Mouse (Mus musculus): ENCODE results near the gene Rdh16. TPM values are rescaled to one million over a fixed set of nuclear protein-coding genes. Genes with fewer than 3 reads are reported as not detected.
"Not testable (repeated sequence)": the region's sequence is repeated elsewhere in the genome, so short reads cannot be mapped to it uniquely, and the experiment has no call there.

Gene Rdh16
- polyA plus RNA-seq (2012; rRNA removed), result 1.7 and 4.4 TPM in 2 replicates

GRCm38 (mm10) chr10:127800891-127801290, at the start of gene Rdh16:
Rdh16 (plus strand) TSS chr10:127801152.
- 49% methylated on average over 6 of the region's 6 CpGs for WGBS
- TF ChIP-seq CTCF (IDR thresholded peaks at IDR 0.05; ENCODE audit: extremely low read depth, insufficient read length, insufficient replicate concordance, low read depth, low read length) (no peak), POLR2A (IDR thresholded peaks at IDR 0.05; ENCODE audit: low read depth, low read length) (no peak)
- Histone ChIP-seq H3K27me3 (ENCODE audit: control insufficient read depth, insufficient read depth, low read length) (no peaks in the 10 kb centered on the region), H3K27ac (ENCODE audit: insufficient read depth, low read depth, low read length) (peak within 1 kb of the TSS; percentile 55), H3K4me3 (ENCODE audit: low read depth, low read length) (peak within 1 kb of the TSS; percentile 20), H3K36me3 (ENCODE audit: control insufficient read depth, insufficient read depth, low read length) (no peaks in the 10 kb centered on the region), H3K4me1 (ENCODE audit: control insufficient read depth, insufficient read depth, insufficient read length, low read length) (peaks cover 19% of the 10 kb centered on the region; the same call in 1 of the 2 replicates)

- 65% methylated on average over 8 of the region's 8 CpGs for WGBS
- no peak for TF ChIP-seq POLR2A (IDR thresholded peaks at IDR 0.05; ENCODE audit: low read depth, low read length)
- no peak for TF ChIP-seq CTCF (IDR thresholded peaks at IDR 0.05; ENCODE audit: extremely low read depth, insufficient read length, insufficient replicate concordance, low read depth, low read length)
- Histone ChIP-seq H3K4me1 (ENCODE audit: control insufficient read depth, insufficient read depth, insufficient read length, low read length) (peaks cover 13% of the 10 kb centered on the region), H3K36me3 (ENCODE audit: control insufficient read depth, insufficient read depth, low read length) (peaks cover 15% of the 10 kb centered on the region), H3K4me3 (ENCODE audit: low read depth, low read length) (peak within 1 kb of the TSS; percentile 1; the same call in 1 of the 2 replicates), H3K27ac (ENCODE audit: insufficient read depth, low read depth, low read length) (no peak within 1 kb of the TSS), H3K27me3 (ENCODE audit: control insufficient read depth, insufficient read depth, low read length) (no peaks in the 10 kb centered on the region)
Observed at GRCm38 (mm10) chr10:127751548-127751947, 49.4 kb upstream of the Rdh16 start, which contains the start of gene Gpr182. Gpr182 (minus strand) TSS chr10:127751732.

- WGBS, result 16% methylated on average over 6 of the region's 6 CpGs
- TF ChIP-seq POLR2A (IDR thresholded peaks at IDR 0.05; ENCODE audit: low read depth, low read length) (no peak), CTCF (IDR thresholded peaks at IDR 0.05; ENCODE audit: extremely low read depth, insufficient read length, insufficient replicate concordance, low read depth, low read length) (no peak)
- Histone ChIP-seq H3K4me1 (ENCODE audit: control insufficient read depth, insufficient read depth, insufficient read length, low read length) (peaks cover 24% of the 10 kb centered on the region), H3K27me3 (ENCODE audit: control insufficient read depth, insufficient read depth, low read length) (no peaks in the 10 kb centered on the region), H3K27ac (ENCODE audit: insufficient read depth, low read depth, low read length) (peak overlapping the region; percentile 56; the same call in 1 of the 2 replicates), H3K36me3 (ENCODE audit: control insufficient read depth, insufficient read depth, low read length) (no peaks in the 10 kb centered on the region), H3K4me3 (ENCODE audit: low read depth, low read length) (no peak overlapping the region)
Observed at GRCm38 (mm10) chr10:127754566-127755166, 46.3 kb upstream of the Rdh16 start.

- peaks cover 25% of the 10 kb centered on the region for H3K4me1 ChIP-seq (ENCODE audit: control insufficient read depth, insufficient read depth, insufficient read length, low read length)
- H3K27ac ChIP-seq (ENCODE audit: insufficient read depth, low read depth, low read length), result peak overlapping the region; percentile 56; the same call in 1 of the 2 replicates
- 18% methylated on average over 3 of the region's 3 CpGs for WGBS
- no peaks in the 10 kb centered on the region for H3K27me3 ChIP-seq (ENCODE audit: control insufficient read depth, insufficient read depth, low read length)
- TF ChIP-seq POLR2A (IDR thresholded peaks at IDR 0.05; ENCODE audit: low read depth, low read length) (no peak), CTCF (IDR thresholded peaks at IDR 0.05; ENCODE audit: extremely low read depth, insufficient read length, insufficient replicate concordance, low read depth, low read length) (no peak)
- no peak overlapping the region for H3K4me3 ChIP-seq (ENCODE audit: low read depth, low read length)
- H3K36me3 ChIP-seq (ENCODE audit: control insufficient read depth, insufficient read depth, low read length), result no peaks in the 10 kb centered on the region
Observed at GRCm38 (mm10) chr10:127755246-127755645, 45.7 kb upstream of the Rdh16 start.

GRCm38 (mm10) chr10:127755770-127756468, 45.0 kb upstream of the Rdh16 start:
- peak overlapping the region; percentile 8; the same call in 1 of the 2 replicates for H3K27ac ChIP-seq (ENCODE audit: insufficient read depth, low read depth, low read length)
- no peaks in the 10 kb centered on the region for H3K36me3 ChIP-seq (ENCODE audit: control insufficient read depth, insufficient read depth, low read length)
- H3K27me3 ChIP-seq (ENCODE audit: control insufficient read depth, insufficient read depth, low read length), result no peaks in the 10 kb centered on the region
- 30% methylated on average over 18 of the region's 18 CpGs for WGBS
- TF ChIP-seq CTCF (IDR thresholded peaks at IDR 0.05; ENCODE audit: extremely low read depth, insufficient read length, insufficient replicate concordance, low read depth, low read length), result no peak
- TF ChIP-seq POLR2A (IDR thresholded peaks at IDR 0.05; ENCODE audit: low read depth, low read length), result no peak
- peaks cover 25% of the 10 kb centered on the region for H3K4me1 ChIP-seq (ENCODE audit: control insufficient read depth, insufficient read depth, insufficient read length, low read length)
- H3K4me3 ChIP-seq (ENCODE audit: low read depth, low read length), result peak overlapping the region; percentile 22

GRCm38 (mm10) chr10:127759181-127760110, 41.5 kb upstream of the Rdh16 start, which contains the start of the genes Rdh1 and Rdh16f1:
Rdh1 (plus strand) TSS chr10:127759721.
Rdh16f1 (plus strand) TSS chr10:127759787.
- no peak within 1 kb of the TSS for H3K4me3 ChIP-seq (ENCODE audit: low read depth, low read length)
- H3K27me3 ChIP-seq (ENCODE audit: control insufficient read depth, insufficient read depth, low read length), result no peaks in the 10 kb centered on the region
- H3K27ac ChIP-seq (ENCODE audit: insufficient read depth, low read depth, low read length), result peak within 1 kb of the TSS; percentile 5; the same call in 1 of the 2 replicates
- peaks cover 31% of the 10 kb centered on the region for H3K4me1 ChIP-seq (ENCODE audit: control insufficient read depth, insufficient read depth, insufficient read length, low read length)
- TF ChIP-seq POLR2A (IDR thresholded peaks at IDR 0.05; ENCODE audit: low read depth, low read length) (no peak), CTCF (IDR thresholded peaks at IDR 0.05; ENCODE audit: extremely low read depth, insufficient read length, insufficient replicate concordance, low read depth, low read length) (no peak)
- 49% methylated on average over 9 of the region's 9 CpGs for WGBS
- no peaks in the 10 kb centered on the region for H3K36me3 ChIP-seq (ENCODE audit: control insufficient read depth, insufficient read depth, low read length)

- not testable (repeated sequence) for H3K4me3 ChIP-seq (ENCODE audit: low read depth, low read length); H3K27me3 ChIP-seq (ENCODE audit: control insufficient read depth, insufficient read depth, low read length); H3K36me3 ChIP-seq (ENCODE audit: control insufficient read depth, insufficient read depth, low read length); H3K27ac ChIP-seq (ENCODE audit: insufficient read depth, low read depth, low read length)
- H3K4me1 ChIP-seq (ENCODE audit: control insufficient read depth, insufficient read depth, insufficient read length, low read length), result peaks cover 18% of the 10 kb centered on the region; the same call in 1 of the 2 replicates
- WGBS, result 90% methylated on average over 10 of the region's 10 CpGs
Observed at GRCm38 (mm10) chr10:127762926-127763325, 38.0 kb upstream of the Rdh16 start.
